Mouse (Mus musculus) heart, postnatal 25 days (tissue): Measurements from ENCODE around the gene Tenm3. TPM values are rescaled to one million over a fixed set of nuclear protein-coding genes. Genes with fewer than 3 reads are reported as not detected.

Experiments
- DNase-seq: peaks from one replicate; pipeline ENCODE4 v3.0.0; 2022; ENCODE audit warnings: low spot score
- intact Hi-C: fragments of 180-260 bp; cut with DNase I; formaldehyde crosslinking; loops from one replicate; pipeline ENCODE4 v1.15.1; 2025
- total RNA-seq, 2 experiments: library from RNA; stranded (reverse); gene quantifications; 2 replicates each; pipeline ENCODE4 v1.2.3; 2021

The Tenm3 gene
- total RNA-seq, 2 experiments from 2014 or later = 3.4 to 4.1 TPM

DNA sequence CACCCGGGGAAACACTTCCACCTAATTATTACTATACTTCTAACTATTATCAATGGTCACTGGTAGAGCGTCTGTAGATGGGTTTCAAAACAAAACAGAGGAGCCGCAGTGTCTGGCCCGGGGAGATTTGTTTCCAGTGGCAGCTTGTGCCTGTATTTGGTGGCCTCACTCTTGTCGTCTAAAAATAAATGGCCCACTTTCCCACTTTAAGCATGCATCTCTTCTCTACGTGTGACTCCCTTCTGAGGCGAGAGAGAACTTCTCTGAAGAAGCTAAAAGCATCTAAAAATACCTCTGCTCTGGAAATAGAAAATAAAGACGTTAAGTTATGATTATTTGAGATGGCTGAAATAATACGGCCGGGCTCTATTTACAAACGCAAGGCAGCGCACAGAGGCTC lies 463.7 kb downstream of the Tenm3 start:
- no peak for DNase-seq
- intact Hi-C loops = no loop called here

DNA sequence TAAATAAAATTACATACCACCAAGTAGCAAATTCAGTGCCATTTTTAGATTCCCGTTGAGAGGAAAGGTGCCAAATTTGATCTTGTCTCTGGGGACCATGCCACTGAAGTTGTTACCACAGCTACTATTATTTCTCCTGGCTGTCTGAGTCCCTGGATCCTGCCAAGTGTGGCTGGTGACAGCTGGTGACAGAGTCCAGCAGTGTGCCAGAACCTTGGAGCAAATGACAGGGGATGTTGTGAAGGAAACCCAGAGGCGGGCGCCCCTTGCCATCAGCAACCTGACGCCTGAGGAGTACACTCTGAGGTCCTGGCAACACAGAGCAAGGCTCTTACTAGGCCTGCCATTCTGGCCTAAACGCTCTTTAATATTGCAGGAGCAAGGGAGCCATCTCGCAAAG lies 467.0 kb downstream of the Tenm3 start:
- intact Hi-C loops = no loop called here
- DNase-seq = peak; percentile 27

DNA sequence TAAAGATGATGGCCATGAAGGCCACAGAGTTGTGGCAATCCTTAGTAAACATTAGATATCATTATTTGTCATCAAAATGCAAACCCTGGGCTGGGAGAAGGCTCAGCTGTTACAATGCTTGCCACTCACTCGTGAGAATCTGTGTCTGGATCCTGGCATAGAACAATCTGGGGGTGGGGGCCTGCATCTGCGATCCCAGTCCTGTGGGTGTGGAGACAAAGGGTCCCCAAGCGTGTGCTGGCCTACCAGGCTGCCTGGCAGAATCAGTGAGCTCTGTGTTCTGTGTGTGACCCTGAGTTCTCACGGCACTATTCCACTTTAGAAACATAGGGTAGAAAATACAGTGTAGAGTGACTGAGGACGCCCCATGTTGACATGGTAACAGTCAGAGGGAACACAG lies 468.6 kb downstream of the Tenm3 start:
- intact Hi-C loops = no loop called here
- no peak for DNase-seq

- intact Hi-C loops = no loop called here
- no peak for DNase-seq
These were observed 470.3 kb downstream of the Tenm3 start for GRCm38 (mm10) chr8:48373404-48373803.

DNA sequence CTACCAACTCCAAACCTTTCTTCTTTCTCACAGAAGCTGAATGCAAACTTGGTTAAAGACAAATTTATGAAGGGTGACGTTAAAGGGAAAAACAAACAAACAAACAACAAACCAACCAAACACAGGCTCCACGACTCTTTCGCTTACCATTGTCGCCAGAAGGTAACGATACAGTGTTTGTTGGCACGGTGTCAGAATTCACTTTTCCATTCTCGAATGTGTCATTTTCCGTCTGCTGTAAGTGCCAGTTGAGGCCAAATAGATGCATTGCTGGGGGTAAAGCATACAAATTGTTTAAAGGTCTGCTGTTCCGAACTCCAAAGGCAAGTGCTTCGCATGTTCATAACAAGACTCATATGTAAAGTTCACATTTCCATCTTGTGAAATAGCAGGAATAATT lies 476.6 kb downstream of the Tenm3 start:
- no peak for DNase-seq
- intact Hi-C loops = no loop called here

DNA sequence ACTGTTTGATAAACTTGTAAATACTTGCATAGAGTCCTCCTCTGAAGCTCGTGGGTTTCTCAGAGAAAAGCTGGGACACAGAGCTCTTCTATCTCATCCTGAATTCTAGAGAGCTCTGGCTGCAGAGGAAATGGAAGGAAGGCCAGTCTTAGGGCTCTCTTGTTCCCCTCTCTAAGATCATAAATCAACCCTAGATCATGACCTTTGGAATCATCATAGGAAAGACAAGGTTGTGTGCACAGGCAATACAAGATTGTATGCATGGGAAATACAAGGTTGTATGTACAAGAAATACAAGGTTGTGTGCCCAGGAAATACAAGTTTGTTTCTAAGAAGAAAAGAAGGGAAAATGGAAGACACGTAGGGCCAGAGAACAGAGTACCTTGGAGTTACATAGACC lies 486.9 kb downstream of the Tenm3 start:
- no peak for DNase-seq
- intact Hi-C loops = no loop called here

DNA sequence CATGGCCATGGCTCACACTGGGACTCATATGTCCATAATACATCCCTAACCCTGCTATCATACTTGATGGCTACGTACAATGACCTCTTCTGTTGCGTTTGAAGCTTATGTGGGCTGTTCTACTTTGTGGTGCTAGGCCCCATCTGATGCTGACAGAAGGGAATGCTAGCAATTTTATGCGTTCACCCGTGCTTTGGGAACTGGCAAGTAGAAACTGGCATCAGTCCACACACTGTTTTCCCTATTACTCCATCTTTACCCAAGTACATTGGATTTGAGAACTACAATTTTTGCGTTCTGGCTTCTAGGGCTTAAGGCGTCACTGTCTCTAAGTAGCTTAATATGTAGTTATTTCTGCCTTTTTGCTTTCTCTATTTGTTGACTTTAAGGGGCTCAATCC lies 490.3 kb downstream of the Tenm3 start:
- intact Hi-C loops = no loop called here

DNA sequence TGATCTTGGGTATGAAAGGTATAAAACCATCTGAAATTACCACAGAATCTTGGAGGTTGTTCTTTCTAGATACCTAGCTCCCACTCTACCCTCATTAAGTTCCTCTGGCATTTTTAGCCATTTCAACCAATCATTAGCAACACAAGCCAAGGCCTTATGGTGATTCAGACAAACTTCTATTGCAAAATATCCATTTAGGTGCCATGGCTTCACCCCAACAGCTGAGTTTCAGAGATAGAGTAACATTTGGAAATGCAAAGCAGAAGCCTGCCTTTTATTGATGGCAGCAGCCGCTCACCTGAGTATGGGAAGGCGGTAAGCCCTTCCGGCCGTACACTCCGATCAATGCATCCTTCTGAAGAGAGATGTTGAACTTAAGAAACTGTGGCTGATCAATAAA lies 494.9 kb downstream of the Tenm3 start:
- intact Hi-C loops = no loop called here
- no peak for DNase-seq

More for the DNA sequence above, 490.3 kb downstream of the Tenm3 start:
- DNase-seq = no peak

DNA sequence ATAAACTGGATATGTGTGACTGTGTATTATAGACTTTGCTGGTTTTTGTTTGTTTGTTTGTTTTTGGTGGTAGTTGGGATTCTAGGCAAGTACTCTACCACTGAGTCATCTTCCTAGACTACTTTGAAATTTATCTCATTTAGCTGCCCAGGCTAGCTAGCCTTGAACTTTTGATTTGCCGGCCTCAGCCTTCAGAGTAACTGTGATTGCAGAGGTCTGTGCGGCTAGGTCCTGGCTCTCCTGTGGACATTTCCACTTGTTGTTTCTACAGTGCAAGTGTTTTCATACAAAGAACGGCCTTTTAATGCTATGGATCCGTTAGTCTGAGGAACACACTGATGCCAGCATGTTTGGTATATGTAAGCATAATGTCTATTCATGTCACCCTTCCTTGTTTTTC lies 495.4 kb downstream of the Tenm3 start:
- intact Hi-C loops = no loop called here
- DNase-seq = no peak

DNA sequence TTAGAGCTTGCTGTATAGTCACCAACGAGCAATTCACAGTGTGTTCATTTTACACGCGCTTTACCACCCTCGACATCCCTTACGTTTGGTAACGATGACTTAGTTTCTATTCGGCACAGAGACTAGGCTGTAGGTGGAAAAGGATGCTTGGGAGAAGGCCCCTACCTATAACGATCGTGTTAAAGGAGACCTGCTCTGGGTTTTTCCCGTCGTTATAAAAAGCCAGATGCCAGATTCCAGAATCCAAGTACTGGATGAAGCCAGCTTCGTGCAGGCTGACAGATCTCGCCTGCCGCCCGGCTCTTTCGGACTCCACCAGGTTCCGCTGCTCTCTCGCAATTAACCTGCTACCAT lies 500.7 kb downstream of the Tenm3 start:
- intact Hi-C loops = no loop called here
- no peak for DNase-seq

DNA sequence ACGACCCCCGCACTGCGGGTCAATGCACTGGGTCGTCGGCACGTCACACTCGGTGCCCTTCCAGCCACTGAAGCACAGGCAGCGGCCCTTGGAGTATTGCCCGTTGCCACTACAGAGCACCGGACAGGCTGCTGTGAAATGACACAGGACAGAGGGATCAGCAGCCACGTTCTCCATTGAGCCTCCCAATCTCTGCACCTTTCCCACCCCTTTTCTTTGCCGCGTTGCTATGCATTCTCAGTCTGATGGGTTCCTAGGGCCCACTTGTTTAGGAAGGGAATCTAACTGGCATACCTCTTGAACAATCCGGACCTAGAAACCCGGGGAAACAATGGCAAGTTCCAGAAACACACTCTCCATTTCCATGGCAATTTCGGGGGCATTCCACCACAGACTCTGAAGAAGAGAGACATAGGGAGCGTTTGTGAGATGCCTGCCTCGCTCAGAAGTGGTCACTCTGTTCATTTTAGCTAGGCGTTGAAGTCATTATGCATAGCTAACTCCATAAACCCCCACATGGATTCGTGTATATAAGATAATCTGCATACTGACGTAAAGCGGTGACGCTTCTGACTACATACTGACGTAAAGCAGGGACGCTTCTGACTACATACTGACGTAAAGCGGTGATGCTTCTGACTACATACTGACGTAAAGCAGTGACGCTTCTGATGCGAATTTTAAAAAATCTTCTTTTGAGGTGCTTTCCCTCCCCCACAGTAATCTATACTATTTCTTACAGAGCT lies 501.3 kb downstream of the Tenm3 start:
- intact Hi-C loops = no loop called here
- DNase-seq = no peak

- no peak for DNase-seq
- intact Hi-C loops = no loop called here
These were observed 502.1 kb downstream of the Tenm3 start for GRCm38 (mm10) chr8:48341692-48342091.

GRCm38 (mm10) chr8:48341276-48341675 lies 502.5 kb downstream of the Tenm3 start:
- DNase-seq = no peak
- intact Hi-C loops = no loop called here

DNA sequence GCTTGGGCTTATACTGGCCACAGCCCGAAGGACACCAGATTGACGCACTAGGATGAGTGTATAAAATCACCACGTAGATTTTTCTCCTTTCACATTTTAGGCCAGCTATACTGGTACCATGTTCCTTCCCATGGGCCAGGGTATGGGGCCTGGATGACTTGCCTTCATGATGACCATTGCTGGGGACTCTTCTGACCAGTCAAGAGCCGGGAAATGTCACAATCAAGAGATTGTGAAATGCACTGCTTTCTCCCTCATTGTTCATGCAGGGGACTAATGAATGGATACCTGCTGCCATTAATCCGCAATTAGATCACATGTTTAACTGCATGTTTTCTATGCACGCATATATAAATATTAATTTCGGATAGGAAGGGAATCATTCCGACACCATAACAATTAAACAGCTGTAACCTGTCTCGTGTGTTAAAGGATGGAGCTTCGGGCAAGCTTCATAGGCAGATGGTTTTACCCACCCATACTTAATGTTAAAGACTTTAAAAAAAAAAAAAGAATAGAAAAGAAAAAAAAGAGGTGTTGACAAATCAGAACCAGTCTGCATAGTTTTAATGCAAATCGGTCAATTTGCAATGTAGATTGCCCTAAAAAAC lies 521.0 kb downstream of the Tenm3 start:
- intact Hi-C loops = no loop called here
- no peak for DNase-seq

DNA sequence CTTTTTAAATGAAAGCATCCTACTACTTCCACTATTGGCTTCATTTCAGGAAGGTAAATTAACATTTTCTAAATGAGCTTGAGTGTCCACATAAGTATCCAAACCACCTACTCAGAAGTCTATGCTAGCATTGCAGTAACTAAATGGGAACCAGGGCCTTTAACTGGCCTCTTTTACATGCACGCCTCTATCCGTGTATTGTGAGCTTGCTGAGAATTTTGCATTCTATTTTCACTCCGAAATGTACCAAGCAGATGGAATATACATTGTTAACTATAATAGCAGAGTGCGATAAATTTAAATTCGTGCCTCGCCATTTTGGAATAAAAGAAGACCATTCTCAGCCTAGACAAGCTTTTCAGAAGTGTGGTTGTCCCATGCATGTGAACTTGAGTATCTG lies 521.5 kb downstream of the Tenm3 start:
- DNase-seq = no peak
- intact Hi-C loops = no loop called here

DNA sequence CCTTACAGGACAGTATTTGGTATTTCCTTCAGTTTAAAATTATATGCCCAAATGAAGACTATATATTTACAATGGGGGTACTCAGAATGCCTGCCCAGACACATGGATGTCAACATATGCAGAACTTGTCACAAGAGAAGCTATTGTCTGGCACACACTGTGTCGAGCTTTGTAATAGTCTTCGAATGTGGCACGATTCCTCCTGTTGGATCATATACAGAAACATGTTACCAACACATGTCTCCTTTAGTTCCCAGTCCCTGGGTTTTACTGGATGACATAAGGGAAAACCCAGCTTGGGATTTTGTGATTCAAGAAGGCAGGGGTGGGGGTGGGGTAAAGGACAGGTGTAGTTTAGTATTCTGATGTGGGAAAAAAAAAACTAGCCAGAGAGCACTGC lies 524.1 kb downstream of the Tenm3 start:
- DNase-seq = no peak
- intact Hi-C loops = no loop called here

DNA sequence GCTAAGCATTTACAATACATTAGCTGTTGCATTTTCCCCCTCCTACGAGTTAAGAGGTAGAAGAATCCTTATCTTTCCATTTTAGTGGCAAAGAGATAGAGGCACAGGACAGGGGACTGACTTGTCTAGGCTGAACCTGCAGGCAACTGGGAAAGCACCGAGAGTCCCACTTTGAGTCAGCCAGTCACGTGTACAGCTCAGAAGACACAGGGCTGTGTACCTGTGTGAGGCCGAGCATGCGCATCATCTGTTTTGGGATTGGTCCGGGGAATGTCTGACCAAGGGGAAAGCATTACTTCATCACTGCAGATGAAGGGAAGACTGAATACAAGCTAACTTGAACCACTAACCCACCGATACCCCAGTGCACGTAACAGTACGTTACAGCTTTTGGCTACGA lies 526.3 kb downstream of the Tenm3 start:
- DNase-seq = no peak
- intact Hi-C loops = no loop called here

DNA sequence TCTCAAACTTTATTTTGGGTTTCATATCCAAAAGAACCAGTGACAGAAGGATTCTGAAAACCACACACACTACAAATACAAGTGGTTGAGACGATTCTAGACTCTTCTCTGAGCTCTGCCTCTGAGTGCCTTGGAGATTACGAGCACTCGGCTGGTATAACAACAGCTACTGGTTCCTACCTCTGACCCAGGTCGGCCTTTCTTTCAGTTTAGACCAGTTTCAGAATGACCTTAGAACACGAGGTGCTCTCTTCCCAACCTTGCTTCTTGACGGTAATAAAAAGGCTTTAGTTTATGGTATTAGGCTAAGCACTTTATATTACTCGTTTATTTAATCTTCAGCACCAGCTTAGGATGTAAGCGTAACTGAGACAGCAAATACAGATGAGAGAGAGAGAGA lies 528.1 kb downstream of the Tenm3 start:
- no peak for DNase-seq
- intact Hi-C loops = no loop called here

DNA sequence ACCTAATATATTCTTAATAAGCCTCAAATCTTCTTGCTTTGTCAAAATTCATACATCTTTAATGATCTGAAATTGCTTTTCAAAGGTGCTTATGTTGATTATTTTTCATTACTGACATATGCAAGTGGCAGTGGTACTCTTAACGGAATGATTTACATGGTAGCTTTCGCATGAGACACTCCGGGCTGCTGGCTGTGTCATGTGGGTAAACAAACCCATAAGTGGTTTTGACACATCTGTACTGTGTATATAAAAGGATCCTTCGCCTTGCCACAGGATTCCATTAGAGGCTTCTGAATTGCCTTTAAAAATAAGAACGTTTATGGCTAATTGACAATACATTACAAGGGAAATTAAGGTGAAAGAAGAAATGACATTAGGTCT lies 529.8 kb downstream of the Tenm3 start:
- intact Hi-C loops = no loop called here
- no peak for DNase-seq

- intact Hi-C loops = no loop called here
- no peak for DNase-seq
These were observed 530.4 kb downstream of the Tenm3 start for GRCm38 (mm10) chr8:48313210-48313984.

- DNase-seq = no peak
- intact Hi-C loops = no loop called here
These were observed 532.0 kb downstream of the Tenm3 start for GRCm38 (mm10) chr8:48311706-48312105.
